Mouse (Mus musculus): Measurements from ENCODE around the gene Ivns1abp. TPM values are rescaled to one million over a fixed set of nuclear protein-coding genes. Genes with fewer than 3 reads are reported as not detected.
"Not testable (repeated sequence)": the region's sequence is repeated elsewhere in the genome, so short reads cannot be mapped to it uniquely, and the experiment has no call there.

Gene Ivns1abp
- total RNA-seq (2021) = 100 to 1,000 TPM; 286 to 289 TPM

GRCm38 (mm10) chr1:151344283-151345108 is at the start of gene Ivns1abp:
Gene Ivns1abp (plus strand): TSS chr1:151344477.
- DNase-seq = peak; percentile 99

GRCm38 (mm10) chr1:151295486-151295885 is 48.8 kb upstream of the Ivns1abp start:
- DNase-seq = no peak

- DNase-seq = no peak
Observed at GRCm38 (mm10) chr1:151296621-151297020, 47.7 kb upstream of the Ivns1abp start.

DNA sequence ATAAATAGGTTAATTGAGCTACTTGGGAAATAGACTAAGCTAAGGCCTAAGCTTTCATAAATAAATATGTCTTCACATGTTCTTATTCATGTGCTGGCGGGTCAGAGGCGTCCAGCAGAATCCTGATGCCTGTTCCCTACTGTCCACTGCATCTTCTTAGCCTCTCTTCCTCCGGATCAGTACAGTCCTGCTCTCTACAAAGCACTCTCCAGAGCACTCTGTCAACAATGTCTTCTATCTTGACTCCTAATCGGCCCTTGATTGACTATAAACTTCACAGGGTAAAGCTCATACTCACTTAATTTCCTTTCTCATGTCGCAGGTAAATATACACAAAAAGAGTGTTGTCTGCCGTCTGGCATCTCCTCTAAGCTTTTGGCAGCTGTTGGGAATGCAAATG is 47.3 kb upstream of the Ivns1abp start:
- DNase-seq = no peak

DNA sequence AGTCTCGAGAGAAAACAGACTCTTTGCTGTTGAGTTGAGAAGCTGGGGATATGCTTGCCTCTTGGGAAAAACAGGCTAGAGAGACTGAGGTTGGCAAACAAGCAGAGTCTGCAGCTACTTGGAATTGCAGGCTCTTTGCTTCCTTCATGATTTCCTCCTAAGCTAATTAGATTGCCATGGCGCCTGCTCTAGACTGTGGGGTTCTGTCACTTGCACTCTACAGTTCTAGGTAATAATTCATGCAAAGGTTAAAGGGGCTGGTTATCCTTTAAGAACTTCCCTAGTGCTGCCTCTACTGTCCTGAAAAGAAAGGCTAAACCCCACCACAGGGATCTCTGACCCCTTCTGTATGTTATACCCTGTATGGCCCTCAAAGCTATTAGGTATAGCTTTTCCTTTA is 46.7 kb upstream of the Ivns1abp start:
- no peak for DNase-seq

- no peak for DNase-seq
Observed at GRCm38 (mm10) chr1:151301456-151301855, 42.8 kb upstream of the Ivns1abp start.

- DNase-seq = no peak
Observed at GRCm38 (mm10) chr1:151301904-151302303, 42.4 kb upstream of the Ivns1abp start.

GRCm38 (mm10) chr1:151303265-151303664 is 41.0 kb upstream of the Ivns1abp start:
- DNase-seq = no peak

- DNase-seq = not testable (repeated sequence)
Observed at GRCm38 (mm10) chr1:151305001-151305400, 39.3 kb upstream of the Ivns1abp start.

- no peak for DNase-seq
Observed at GRCm38 (mm10) chr1:151307059-151307458, 37.2 kb upstream of the Ivns1abp start.

DNA sequence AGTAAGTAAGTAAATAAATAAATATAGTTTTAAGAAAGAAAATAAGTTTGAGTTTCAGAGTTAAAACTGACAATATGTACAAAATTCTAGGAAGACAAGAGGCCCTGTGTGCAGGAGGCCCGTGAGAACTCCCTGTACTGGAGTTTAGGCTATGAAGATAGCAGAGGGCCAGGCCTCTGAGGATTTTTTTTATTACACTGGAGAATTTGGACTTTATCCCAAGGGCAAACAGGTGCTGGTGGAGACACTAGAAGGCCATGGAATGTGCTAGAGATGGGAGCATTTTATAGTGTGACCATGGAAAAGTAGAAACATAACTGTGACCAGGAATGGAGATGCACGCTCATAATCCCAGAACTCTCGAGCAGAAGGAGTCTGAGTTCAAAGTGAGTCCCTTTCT is 36.5 kb upstream of the Ivns1abp start:
- DNase-seq = no peak

DNA sequence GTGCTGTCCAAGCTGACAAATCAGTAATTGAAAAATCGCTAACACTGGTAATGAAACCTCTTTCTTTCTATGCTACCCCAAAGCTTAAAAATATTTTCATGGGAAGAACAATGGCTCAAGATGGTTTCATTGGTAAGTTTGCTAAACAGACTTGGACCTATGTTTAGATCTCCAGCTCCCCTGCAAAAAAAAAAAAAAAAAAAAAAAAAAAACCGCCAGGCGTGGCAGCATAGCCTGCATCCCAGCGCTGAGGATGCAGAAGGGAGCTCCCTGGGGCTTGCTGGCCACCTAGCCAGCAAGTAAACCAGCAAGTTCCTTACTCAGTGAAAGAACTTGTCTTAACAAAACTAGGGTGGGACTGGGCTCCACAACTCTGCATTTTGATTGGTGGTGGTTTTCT is 35.8 kb upstream of the Ivns1abp start:
- no peak for DNase-seq

GRCm38 (mm10) chr1:151310511-151310910 is 33.8 kb upstream of the Ivns1abp start:
- DNase-seq = no peak

GRCm38 (mm10) chr1:151311379-151311778 is 32.9 kb upstream of the Ivns1abp start:
- no peak for DNase-seq

- DNase-seq = no peak
Observed at GRCm38 (mm10) chr1:151319267-151319666, 25.0 kb upstream of the Ivns1abp start.

- no peak for DNase-seq
Observed at GRCm38 (mm10) chr1:151320408-151320807, 23.9 kb upstream of the Ivns1abp start.

- DNase-seq = no peak
Observed at GRCm38 (mm10) chr1:151325328-151325727, 18.9 kb upstream of the Ivns1abp start.

- no peak for DNase-seq
Observed at GRCm38 (mm10) chr1:151328341-151329097, 15.8 kb upstream of the Ivns1abp start.

DNA sequence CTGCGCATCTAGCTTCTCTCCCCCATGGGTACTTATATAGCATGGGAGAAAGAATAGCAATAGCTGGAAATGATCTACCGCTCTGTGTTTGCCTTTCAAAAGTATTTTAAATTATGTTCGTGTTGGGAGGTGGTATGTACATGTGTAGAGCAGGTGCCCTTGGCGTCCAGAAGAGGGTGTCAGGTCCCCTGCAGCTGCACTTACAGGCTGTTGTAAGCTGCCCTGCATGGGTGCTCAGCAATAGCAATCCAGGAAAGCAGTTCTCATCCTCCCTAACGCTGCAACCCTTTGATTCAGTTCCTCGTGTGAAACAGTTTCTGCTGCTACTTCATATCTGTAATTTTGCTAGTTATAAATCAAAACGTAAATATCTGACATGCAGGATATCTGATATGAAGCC is 14.7 kb upstream of the Ivns1abp start:
- DNase-seq = no peak

DNA sequence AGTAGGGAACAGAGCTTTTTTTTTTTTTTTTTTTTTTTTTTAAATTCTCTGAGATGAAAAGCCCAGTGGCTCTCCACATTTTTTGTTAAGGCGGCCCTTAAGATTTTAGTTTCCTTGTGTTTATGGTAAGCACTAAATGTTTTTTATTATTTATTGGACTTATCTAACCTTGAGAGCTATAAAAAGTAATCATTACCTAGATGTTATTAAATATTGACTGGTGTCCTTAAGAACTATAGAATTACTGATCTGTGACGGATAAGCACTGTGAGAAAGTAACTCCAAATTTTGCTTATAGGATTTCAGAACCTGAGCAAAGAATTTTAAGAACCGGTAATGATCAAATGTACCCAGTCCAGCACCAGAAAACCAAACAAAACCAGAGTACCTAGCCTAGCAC is 11.5 kb upstream of the Ivns1abp start:
- no peak for DNase-seq

DNA sequence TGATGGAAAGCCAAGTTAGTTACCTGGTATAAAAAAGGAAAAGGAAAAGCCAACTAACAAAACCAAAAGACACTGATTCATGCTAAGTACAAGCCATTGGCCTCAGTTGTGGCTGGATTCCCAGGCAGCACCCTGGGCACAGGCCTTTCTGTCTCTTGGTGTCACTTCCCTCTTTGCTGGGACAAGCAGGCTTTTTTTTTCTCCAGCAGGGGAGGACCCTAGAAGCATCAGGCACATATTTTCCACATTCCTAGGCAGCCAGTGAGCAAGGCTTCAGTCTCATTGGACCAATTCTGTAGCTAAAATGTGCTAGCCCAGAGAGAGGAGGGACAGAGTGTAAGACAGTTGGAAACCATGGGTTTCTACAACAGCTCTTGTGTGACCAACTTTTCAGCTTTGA is 6.0 kb upstream of the Ivns1abp start:
- peak; percentile 13 for DNase-seq

DNA sequence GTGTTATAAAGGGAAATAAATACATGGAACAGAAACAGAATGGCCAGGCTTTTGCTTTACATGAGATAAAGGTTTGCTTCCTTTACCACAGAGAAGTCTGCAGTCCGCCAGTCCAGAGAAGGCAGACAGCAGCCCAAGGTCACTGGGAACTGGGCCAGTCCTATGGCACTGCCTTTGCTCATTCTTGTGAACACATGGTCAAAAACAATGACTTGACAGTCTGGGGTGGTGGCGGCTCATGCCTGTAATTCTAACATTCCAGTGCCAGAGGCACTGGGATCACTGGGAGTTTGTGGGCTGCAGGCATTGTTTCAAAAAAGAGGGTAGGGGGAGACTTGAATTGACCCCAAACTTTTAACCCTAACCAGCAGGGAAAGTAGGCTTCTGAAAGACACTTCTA is 5.3 kb upstream of the Ivns1abp start:
- peak; percentile 74 for DNase-seq

DNA sequence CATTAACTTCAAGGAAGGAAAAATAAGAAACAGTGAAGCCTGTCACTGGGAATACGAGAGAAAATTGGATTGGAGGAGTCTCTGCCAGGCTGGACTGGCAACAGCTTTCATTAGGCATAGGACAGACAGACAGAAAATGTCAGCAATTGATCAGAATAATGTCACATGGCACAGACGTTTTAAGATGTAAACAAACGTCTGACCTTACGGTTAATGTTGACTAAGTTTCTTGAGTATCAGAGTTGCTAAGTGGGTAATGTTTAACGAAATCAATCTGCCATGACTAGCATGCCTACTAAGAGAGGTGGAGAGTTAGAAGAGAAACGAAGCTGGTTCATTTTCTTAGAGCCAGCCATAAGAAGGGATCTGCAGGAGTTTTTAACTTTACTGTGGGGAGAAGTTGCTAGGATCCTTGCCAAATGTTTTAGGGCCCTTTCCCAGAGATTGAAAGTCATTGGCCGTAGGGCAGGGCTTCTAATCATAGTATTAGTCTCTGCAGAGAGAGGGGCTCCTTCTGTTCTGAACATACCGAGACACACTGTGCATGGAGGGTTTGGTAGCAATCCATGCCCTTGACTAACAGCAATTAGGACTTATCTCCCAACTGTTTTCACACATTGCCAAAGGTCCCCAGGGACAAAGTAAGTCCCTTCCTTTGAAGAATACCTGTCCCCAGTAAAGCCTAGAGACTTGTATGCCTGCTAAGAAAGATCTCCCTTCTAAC is 2.8 kb upstream of the Ivns1abp start:
- DNase-seq = no peak
